Mouse (Mus musculus): ENCODE measurements around the gene Rasgrf2. TPM values are rescaled to one million over a fixed set of nuclear protein-coding genes. Genes with fewer than 3 reads are reported as not detected.
"Not testable (repeated sequence)": the region's sequence is repeated elsewhere in the genome, so short reads cannot be mapped to it uniquely, and the experiment has no call there.

The Rasgrf2 gene
- not detected in 2 replicates for total RNA-seq (2014; fragmentation: Nextera tagmentation)
- 0.22 TPM in 1 of 2 replicates, not detected in the other for total RNA-seq (2017)
- polyA plus RNA-seq (2012), result 0.01 TPM in 1 of 2 replicates, not detected in the other

GRCm38 (mm10) chr13:92131384-92132150, at the start of gene Rasgrf2:
Gene Rasgrf2, minus strand, starts transcription at chr13:92131656.
- Histone ChIP-seq H3K4me1 (ENCODE audit: insufficient read depth, low read depth, low read length) (no peaks in the 10 kb centered on the region; the same call in 1 of the 2 replicates), H3K4me3 (ENCODE audit: low read depth, low read length) (no peak within 1 kb of the TSS), H3K9me3 (replicated peaks) (0 out of 2 replicates have a peak, but pooled peaks cover 8% of the 10 kb centered on the region), H3K36me3 (replicated peaks) (no peaks in the 10 kb centered on the region), H3K27me3 (ENCODE audit: insufficient read depth, low read length) (no peaks in the 10 kb centered on the region)
- DNase-seq (ENCODE audit: low spot score), result no peak
- TF ChIP-seq POLR2AphosphoS5 (IDR thresholded peaks at IDR 0.05; ENCODE audit: insufficient replicate concordance, low read depth, low read length) (no peak), CTCF (IDR thresholded peaks at IDR 0.05; ENCODE audit: low read depth, low read length) (no peak), GATA2 (IDR thresholded peaks at IDR 0.05; ENCODE audit: borderline replicate concordance, low read depth, low read length) (no peak), GATA1 (IDR thresholded peaks at IDR 0.05; ENCODE audit: borderline replicate concordance, low read length) (no peak), TAL1 (conservative IDR thresholded peaks at IDR 0.05; ENCODE audit: low read depth, low read length) (no peak)
- no peak for ATAC-seq (ENCODE audit: extremely low read depth, insufficient number of reproducible peaks, low FRiP score, poor library complexity, severe bottlenecking)

GRCm38 (mm10) chr13:92172686-92173085, 41.2 kb upstream of the Rasgrf2 start:
- H3K4me3 ChIP-seq (ENCODE audit: low read depth, low read length); H3K9me3 ChIP-seq (replicated peaks); H3K36me3 ChIP-seq (replicated peaks); DNase-seq (ENCODE audit: low spot score); H3K4me1 ChIP-seq (ENCODE audit: insufficient read depth, low read depth, low read length); H3K27me3 ChIP-seq (ENCODE audit: insufficient read depth, low read length); ATAC-seq (ENCODE audit: extremely low read depth, insufficient number of reproducible peaks, low FRiP score, poor library complexity, severe bottlenecking): not testable (repeated sequence)

GRCm38 (mm10) chr13:92150551-92150950, 19.1 kb upstream of the Rasgrf2 start:
- Histone ChIP-seq H3K27me3 (ENCODE audit: insufficient read depth, low read length) (no peaks in the 10 kb centered on the region), H3K4me1 (ENCODE audit: insufficient read depth, low read depth, low read length) (no peaks in the 10 kb centered on the region), H3K9me3 (replicated peaks) (peaks cover 13% of the 10 kb centered on the region), H3K4me3 (ENCODE audit: low read depth, low read length) (no peak overlapping the region), H3K36me3 (replicated peaks) (no peaks in the 10 kb centered on the region)
- no peak for ATAC-seq (ENCODE audit: extremely low read depth, insufficient number of reproducible peaks, low FRiP score, poor library complexity, severe bottlenecking)
- no peak for TF ChIP-seq POLR2AphosphoS5 (IDR thresholded peaks at IDR 0.05; ENCODE audit: insufficient replicate concordance, low read depth, low read length)
- no peak for TF ChIP-seq GATA2 (IDR thresholded peaks at IDR 0.05; ENCODE audit: borderline replicate concordance, low read depth, low read length)
- TF ChIP-seq GATA1 (IDR thresholded peaks at IDR 0.05; ENCODE audit: borderline replicate concordance, low read length), result no peak
- no peak for TF ChIP-seq CTCF (IDR thresholded peaks at IDR 0.05; ENCODE audit: low read depth, low read length)
- TF ChIP-seq TAL1 (conservative IDR thresholded peaks at IDR 0.05; ENCODE audit: low read depth, low read length), result no peak
- no peak for DNase-seq (ENCODE audit: low spot score)

- no peak for TF ChIP-seq GATA2 (IDR thresholded peaks at IDR 0.05; ENCODE audit: borderline replicate concordance, low read depth, low read length)
- TF ChIP-seq CTCF (IDR thresholded peaks at IDR 0.05; ENCODE audit: low read depth, low read length), result no peak
- no peak for TF ChIP-seq TAL1 (conservative IDR thresholded peaks at IDR 0.05; ENCODE audit: low read depth, low read length)
- TF ChIP-seq GATA1 (IDR thresholded peaks at IDR 0.05; ENCODE audit: borderline replicate concordance, low read length), result no peak
- no peak for TF ChIP-seq POLR2AphosphoS5 (IDR thresholded peaks at IDR 0.05; ENCODE audit: insufficient replicate concordance, low read depth, low read length)
- no peak for DNase-seq (ENCODE audit: low spot score)
- Histone ChIP-seq H3K4me1 (ENCODE audit: insufficient read depth, low read depth, low read length) (no peaks in the 10 kb centered on the region), H3K9me3 (replicated peaks) (peaks cover 30% of the 10 kb centered on the region), H3K4me3 (ENCODE audit: low read depth, low read length) (no peak overlapping the region), H3K27me3 (ENCODE audit: insufficient read depth, low read length) (no peaks in the 10 kb centered on the region), H3K36me3 (replicated peaks) (no peaks in the 10 kb centered on the region)
- ATAC-seq (ENCODE audit: extremely low read depth, insufficient number of reproducible peaks, low FRiP score, poor library complexity, severe bottlenecking), result no peak
Observed at GRCm38 (mm10) chr13:92148858-92149257, 17.4 kb upstream of the Rasgrf2 start.

GRCm38 (mm10) chr13:92134792-92135191, 3.3 kb upstream of the Rasgrf2 start:
- Histone ChIP-seq H3K27me3 (ENCODE audit: insufficient read depth, low read length) (no peaks in the 10 kb centered on the region), H3K9me3 (replicated peaks) (0 out of 2 replicates have a peak, but pooled peaks cover 8% of the 10 kb centered on the region), H3K36me3 (replicated peaks) (no peaks in the 10 kb centered on the region), H3K4me1 (ENCODE audit: insufficient read depth, low read depth, low read length) (no peaks in the 10 kb centered on the region; the same call in 1 of the 2 replicates), H3K4me3 (ENCODE audit: low read depth, low read length) (no peak overlapping the region)
- ATAC-seq (ENCODE audit: extremely low read depth, insufficient number of reproducible peaks, low FRiP score, poor library complexity, severe bottlenecking) (no peak), DNase-seq (ENCODE audit: low spot score) (no peak)
- no peak for TF ChIP-seq GATA2 (IDR thresholded peaks at IDR 0.05; ENCODE audit: borderline replicate concordance, low read depth, low read length)
- TF ChIP-seq CTCF (IDR thresholded peaks at IDR 0.05; ENCODE audit: low read depth, low read length), result no peak
- no peak for TF ChIP-seq TAL1 (conservative IDR thresholded peaks at IDR 0.05; ENCODE audit: low read depth, low read length)
- TF ChIP-seq GATA1 (IDR thresholded peaks at IDR 0.05; ENCODE audit: borderline replicate concordance, low read length), result no peak
- TF ChIP-seq POLR2AphosphoS5 (IDR thresholded peaks at IDR 0.05; ENCODE audit: insufficient replicate concordance, low read depth, low read length), result no peak

GRCm38 (mm10) chr13:92132599-92132998, 1.1 kb upstream of the Rasgrf2 start:
- Histone ChIP-seq H3K4me3 (ENCODE audit: low read depth, low read length) (no peak overlapping the region), H3K9me3 (replicated peaks) (0 out of 2 replicates have a peak, but pooled peaks cover 8% of the 10 kb centered on the region), H3K27me3 (ENCODE audit: insufficient read depth, low read length) (no peaks in the 10 kb centered on the region), H3K36me3 (replicated peaks) (no peaks in the 10 kb centered on the region), H3K4me1 (ENCODE audit: insufficient read depth, low read depth, low read length) (no peaks in the 10 kb centered on the region; the same call in 1 of the 2 replicates)
- DNase-seq (ENCODE audit: low spot score), result no peak
- TF ChIP-seq POLR2AphosphoS5 (IDR thresholded peaks at IDR 0.05; ENCODE audit: insufficient replicate concordance, low read depth, low read length) (no peak), GATA1 (IDR thresholded peaks at IDR 0.05; ENCODE audit: borderline replicate concordance, low read length) (no peak), GATA2 (IDR thresholded peaks at IDR 0.05; ENCODE audit: borderline replicate concordance, low read depth, low read length) (no peak), TAL1 (conservative IDR thresholded peaks at IDR 0.05; ENCODE audit: low read depth, low read length) (no peak), CTCF (IDR thresholded peaks at IDR 0.05; ENCODE audit: low read depth, low read length) (no peak)
- ATAC-seq (ENCODE audit: extremely low read depth, insufficient number of reproducible peaks, low FRiP score, poor library complexity, severe bottlenecking), result no peak

All from G1E (cell line).